Mouse (Mus musculus): ENCODE data around the gene Irs4. TPM values are rescaled to one million over a fixed set of nuclear protein-coding genes. Genes with fewer than 3 reads are reported as not detected.

Gene Irs4
- not detected for polyA plus RNA-seq (2015; fragmentation: Illumina TruSeq; extraction: RNeasy Lipid Tissue Mini Kit (QIAGEN cat#74804); ENCODE audit: insufficient read depth, low read depth, low replicate concordance)

DNA sequence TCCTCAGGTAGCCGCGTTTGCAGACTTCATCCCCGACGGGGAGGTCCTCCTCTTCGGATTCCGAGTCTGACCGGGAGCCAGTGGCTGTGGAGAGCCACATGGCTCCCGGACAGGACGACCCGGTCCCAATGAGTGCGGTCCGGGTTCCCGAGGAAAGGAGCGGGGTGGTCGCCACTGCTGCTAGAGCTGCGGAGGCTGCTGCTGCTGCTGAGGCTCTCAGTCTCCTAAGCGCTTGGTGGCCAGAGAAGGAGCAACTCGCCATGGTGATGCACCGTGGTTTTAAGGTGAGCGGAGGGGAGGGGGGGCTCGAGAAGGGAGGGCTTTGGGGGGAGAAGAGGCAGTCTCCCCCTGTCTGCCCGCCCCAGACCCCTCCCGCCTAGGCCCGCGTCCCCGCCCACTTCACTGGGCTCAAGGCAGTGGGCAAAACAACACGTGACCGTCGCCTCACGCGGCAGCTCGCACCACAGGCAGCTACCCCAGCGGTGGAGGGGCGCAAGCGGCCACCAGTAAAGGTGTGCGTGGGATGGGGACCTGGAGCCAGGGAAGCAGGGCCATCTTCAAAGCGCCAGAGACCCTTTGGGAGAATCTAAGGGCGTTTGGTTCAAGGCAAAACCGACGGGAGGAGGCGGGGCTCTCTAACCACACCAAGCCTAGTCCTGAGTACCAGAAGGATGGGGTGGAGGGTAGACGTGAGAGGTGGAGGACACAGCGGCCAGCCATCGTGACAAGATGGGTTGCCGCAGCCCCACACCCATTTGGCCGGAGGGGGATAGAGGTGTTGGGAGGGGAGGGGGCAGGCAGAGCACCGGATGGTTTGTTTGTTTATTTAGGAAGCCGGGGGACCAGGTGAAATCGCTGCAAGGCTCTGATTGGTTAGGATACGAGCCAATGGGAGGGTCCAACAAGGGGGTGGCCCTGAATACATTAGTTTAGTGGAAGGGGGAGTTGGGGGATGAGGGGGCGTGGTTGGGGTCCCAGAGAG is at the start of gene Irs4:
Gene Irs4 (minus strand): TSS at position 327 of the 982 bp plus-strand sequence.

Other genes starting within 250 kb of the Irs4 start
- 3.7 TPM for gene Col4a5, start 249.9 kb downstream of the Irs4 start, polyA plus RNA-seq (2015; fragmentation: Illumina TruSeq; extraction: RNeasy Lipid Tissue Mini Kit (QIAGEN cat#74804); ENCODE audit: insufficient read depth, low read depth, low replicate concordance)
- gene Gm15294, start 150.0 kb upstream of the Irs4 start, polyA plus RNA-seq (2015; fragmentation: Illumina TruSeq; extraction: RNeasy Lipid Tissue Mini Kit (QIAGEN cat#74804); ENCODE audit: insufficient read depth, low read depth, low replicate concordance) = not detected

All from pancreas, adult 10 weeks (tissue).